Mouse (Mus musculus) neural tube, embryonic 13.5 days (tissue): ENCODE measurements around the gene Sirt1. TPM values are rescaled to one million over a fixed set of nuclear protein-coding genes. Genes with fewer than 3 reads are reported as not detected.
A peak's percentile ranks its signal among the peaks of the same experiment; 100 is the strongest.
"Not testable (repeated sequence)": the region's sequence is repeated elsewhere in the genome, so short reads cannot be mapped to it uniquely, and the experiment has no call there.

Experiments used
- ATAC-seq: fragments of 200-750 bp; cut with Nextera tagmentation; 2 replicates; pipeline ENCODE4 v1.8.0; 2017; ENCODE audit warnings: low read depth, mild to moderate bottlenecking, moderate TSS enrichment, moderate library complexity
- H3K27ac ChIP-seq: fragments of 300-500 bp; sonication (generic); replicated peaks from 2 replicates; pipeline ENCODE4 v1.5.1; 2015; ENCODE audit warnings: moderate library complexity, mild to moderate bottlenecking, inconsistent platforms
- H3K27me3 ChIP-seq: fragments of 300-500 bp; sonication (generic); 2 replicates; pipeline ENCODE4 v1.6.1; 2015; ENCODE audit warnings: mild to moderate bottlenecking, inconsistent platforms
- H3K36me3 ChIP-seq: fragments of 300-500 bp; sonication (generic); 2 replicates; pipeline ENCODE4 v1.6.1; 2015; ENCODE audit warnings: mild to moderate bottlenecking, inconsistent platforms
- H3K4me1 ChIP-seq: fragments of 300-500 bp; sonication (generic); replicated peaks from 2 replicates; pipeline ENCODE4 v1.6.1; 2015; ENCODE audit warnings: inconsistent platforms
- H3K4me2 ChIP-seq: fragments of 300-500 bp; sonication (generic); 2 replicates; pipeline ENCODE4 v1.6.1; 2015; ENCODE audit warnings: inconsistent platforms, mild to moderate bottlenecking, moderate library complexity
- H3K4me3 ChIP-seq: fragments of 300-500 bp; sonication (generic); 2 replicates; pipeline ENCODE4 v1.5.1; 2015; ENCODE audit warnings: mild to moderate bottlenecking, inconsistent platforms
- H3K9ac ChIP-seq: fragments of 300-500 bp; sonication (generic); 2 replicates; pipeline ENCODE4 v1.6.1; 2015; ENCODE audit warnings: moderate library complexity, mild to moderate bottlenecking, inconsistent platforms
- H3K9me3 ChIP-seq: fragments of 300-500 bp; sonication (generic); 2 replicates; pipeline ENCODE4 v1.6.1; 2016; ENCODE audit warnings: inconsistent platforms
- WGBS: fragments of 180-500 bp; shearing (Covaris S2); methylation state at CpG from one replicate; pipeline ENCODE4 v1.1.7; 2015; 5-methylcytosine and 5-hydroxymethylcytosine counted together
- polyA plus RNA-seq: library from polyadenylated mRNA; unstranded; fragments of >200 nt; fragmentation: Nextera tagmentation; extraction: Ambion mirVana; gene quantifications from 2 replicates; pipeline ENCODE4 v1.2.1, GENCODE M21; 2015

Sirt1 gene
- polyA plus RNA-seq, 1 experiment from 2014 or later: 5.1 TPM

DNA sequence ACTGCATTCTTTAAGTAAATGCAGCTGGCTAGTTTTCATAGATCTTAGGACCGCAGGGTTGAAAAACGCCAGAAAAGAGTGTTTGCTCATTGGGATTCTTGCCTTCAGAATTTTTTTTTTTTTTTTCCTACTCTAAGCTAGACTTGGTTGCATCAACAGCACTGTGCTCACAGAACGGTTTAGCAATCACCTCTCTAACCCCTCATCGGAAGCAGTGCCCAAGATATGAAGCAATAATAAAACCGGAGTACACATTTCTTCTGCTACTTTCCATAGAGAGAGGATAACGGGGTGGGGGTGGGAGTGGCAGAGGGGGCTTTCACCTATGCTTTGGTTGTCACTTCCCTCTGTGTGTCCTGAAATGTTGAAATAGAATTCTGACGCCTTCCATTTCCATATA is 34.3 kb upstream of the Sirt1 start:
- 69% methylated on average over 7 of the region's 7 CpGs for WGBS
- Histone ChIP-seq H3K9me3 (no peaks in the 10 kb centered on the region), H3K27me3 (no peaks in the 10 kb centered on the region), H3K4me2 (peak overlapping the region; percentile 13; the same call in 1 of the 2 replicates), H3K9ac (no peak overlapping the region), H3K36me3 (no peaks in the 10 kb centered on the region), H3K4me1 (no peaks in the 10 kb centered on the region), H3K27ac (no peak overlapping the region), H3K4me3 (no peak overlapping the region)
- no peak for ATAC-seq

DNA sequence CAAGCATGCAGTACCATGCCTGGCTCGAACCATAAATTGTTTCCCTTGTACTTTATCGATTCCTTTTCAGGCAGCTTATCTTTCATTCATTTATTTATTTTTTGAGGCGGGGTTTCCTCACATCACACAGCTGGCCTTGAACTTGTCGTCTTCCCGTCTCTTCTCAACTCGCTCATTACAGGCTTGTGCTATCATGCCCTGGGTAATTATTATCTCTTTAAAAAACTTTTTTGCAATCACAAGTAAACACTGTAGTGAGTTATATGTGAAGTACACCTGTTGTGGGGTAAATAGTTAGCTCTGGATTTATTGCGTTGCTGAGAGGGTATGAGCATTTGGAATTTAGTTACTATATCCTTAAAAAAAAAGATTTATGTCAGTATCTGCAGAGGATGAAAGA is 33.8 kb upstream of the Sirt1 start:
- no peaks in the 10 kb centered on the region for H3K27me3 ChIP-seq
- no peak overlapping the region for H3K4me2 ChIP-seq
- H3K36me3 ChIP-seq: no peaks in the 10 kb centered on the region
- H3K4me1 ChIP-seq: no peaks in the 10 kb centered on the region
- no peak overlapping the region for H3K9ac ChIP-seq
- H3K27ac ChIP-seq: no peak overlapping the region
- WGBS: 87% methylated on average over 7 of the region's 7 CpGs
- no peak for ATAC-seq
- H3K4me3 ChIP-seq: no peak overlapping the region
- H3K9me3 ChIP-seq: no peaks in the 10 kb centered on the region

DNA sequence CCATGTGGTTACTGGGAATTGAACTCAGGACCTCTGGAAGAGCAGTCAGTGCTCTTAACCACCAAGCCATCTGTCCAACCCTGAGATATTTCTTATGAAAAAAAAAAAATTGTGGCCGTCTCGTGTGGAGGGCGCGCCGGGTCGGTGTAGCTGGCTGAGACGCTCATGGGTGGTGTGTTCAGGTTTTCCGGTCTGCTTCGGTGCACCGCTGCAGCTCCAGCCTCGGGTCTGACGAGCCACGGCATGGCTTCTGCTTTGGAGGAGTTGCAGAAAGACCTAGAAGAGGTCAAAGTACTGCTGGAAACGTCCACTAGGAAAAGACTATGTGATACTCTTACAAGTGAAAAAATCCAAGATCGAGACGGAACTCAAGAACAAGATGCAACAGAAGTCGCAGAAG is 31.3 kb upstream of the Sirt1 start:
- no peaks in the 10 kb centered on the region for H3K9me3 ChIP-seq
- H3K4me1 ChIP-seq: no peaks in the 10 kb centered on the region
- H3K27ac ChIP-seq: no peak overlapping the region
- H3K27me3 ChIP-seq: no peaks in the 10 kb centered on the region
- no peak for ATAC-seq
- no peak overlapping the region for H3K9ac ChIP-seq
- WGBS: 90% methylated on average over 17 of the region's 17 CpGs
- peaks cover 4% of the 10 kb centered on the region; the same call in 1 of the 2 replicates for H3K36me3 ChIP-seq
- H3K4me3 ChIP-seq: no peak overlapping the region
- H3K4me2 ChIP-seq: no peak overlapping the region

DNA sequence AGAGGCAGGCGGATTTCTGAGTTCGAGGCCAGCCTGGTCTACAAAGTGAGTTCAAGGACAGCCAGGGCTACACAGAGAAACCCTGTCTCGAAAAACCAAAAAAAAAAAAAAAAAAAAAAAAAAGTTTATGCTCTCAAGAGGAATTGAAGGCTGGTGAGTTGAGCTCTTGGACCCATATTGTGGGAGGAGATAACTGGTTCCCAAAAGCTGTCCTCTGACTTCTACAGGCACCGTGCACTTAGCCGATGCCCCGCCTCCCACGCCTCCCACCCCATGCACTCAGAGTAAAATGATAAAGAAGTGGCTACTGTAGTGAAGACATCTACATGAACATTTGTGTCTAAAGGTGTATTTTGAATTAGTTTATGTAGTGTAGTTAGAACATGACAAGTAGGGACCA is 30.2 kb upstream of the Sirt1 start:
- not testable (repeated sequence) for H3K36me3 ChIP-seq, H3K4me3 ChIP-seq, H3K9ac ChIP-seq, H3K27ac ChIP-seq, H3K4me2 ChIP-seq, H3K9me3 ChIP-seq, H3K4me1 ChIP-seq, H3K27me3 ChIP-seq, ATAC-seq
- 97% methylated on average over 6 of the region's 7 CpGs for WGBS

DNA sequence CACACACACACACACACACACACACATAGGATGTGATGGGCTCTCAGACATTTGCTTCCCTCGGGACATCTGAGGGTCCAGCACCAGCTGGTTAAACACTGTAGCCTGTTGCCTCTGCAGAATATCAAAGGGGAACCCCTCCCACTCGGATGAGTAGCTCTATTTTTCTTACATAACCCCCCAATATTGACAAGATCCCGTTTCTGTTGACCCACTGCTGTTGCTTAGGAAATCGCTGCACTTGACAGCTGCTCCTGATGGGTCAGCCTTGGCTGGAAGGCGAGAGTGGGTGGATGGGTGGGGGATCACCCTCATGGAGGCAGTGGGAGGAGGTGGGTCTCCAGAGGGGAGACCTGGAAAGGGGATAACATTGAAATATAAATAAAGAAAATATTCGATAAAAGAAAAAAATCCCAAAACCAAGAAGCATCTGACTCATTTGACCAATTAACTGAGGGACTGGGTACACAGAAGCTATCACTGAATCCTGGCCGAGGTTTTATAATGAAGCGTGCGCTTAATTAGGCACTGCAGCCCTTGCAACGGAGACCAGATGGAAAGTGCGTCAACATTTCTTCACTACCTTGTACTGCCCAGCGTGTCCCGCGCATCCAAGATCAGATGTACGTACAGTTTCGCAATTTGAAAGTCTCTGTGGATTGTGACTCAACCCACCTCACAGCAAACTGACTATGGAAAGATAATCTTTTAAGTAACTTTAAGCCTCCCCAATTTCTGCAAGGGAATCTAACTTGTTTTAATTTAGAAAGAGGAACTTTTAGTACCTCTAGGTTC is 28.9 kb upstream of the Sirt1 start:
- Histone ChIP-seq H3K9ac (no peak overlapping the region), H3K4me2 (no peak overlapping the region), H3K9me3 (no peaks in the 10 kb centered on the region), H3K27me3 (no peaks in the 10 kb centered on the region), H3K4me3 (no peak overlapping the region), H3K36me3 (peaks cover 7% of the 10 kb centered on the region; the same call in 1 of the 2 replicates), H3K4me1 (no peaks in the 10 kb centered on the region), H3K27ac (no peak overlapping the region)
- WGBS: 69% methylated on average over 16 of the region's 16 CpGs
- no peak for ATAC-seq

DNA sequence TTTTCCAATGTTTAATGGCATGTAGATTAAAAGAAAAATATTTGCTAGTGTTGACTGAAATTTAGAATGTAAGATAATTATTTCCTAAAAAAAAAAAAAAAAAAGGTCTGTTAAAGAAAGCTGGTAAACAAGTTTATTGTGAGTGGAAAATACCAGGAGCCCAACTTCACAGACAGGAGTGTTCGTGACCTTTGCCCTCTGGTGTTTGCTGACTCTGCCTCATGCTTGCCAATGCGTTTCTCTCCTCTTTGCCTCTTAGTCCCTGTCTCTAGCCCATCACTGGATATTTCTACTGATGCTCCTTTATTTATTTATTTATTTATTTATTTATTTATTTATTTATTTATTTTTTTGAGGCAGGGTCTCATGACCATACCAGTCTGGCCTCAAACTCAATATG is 22.1 kb upstream of the Sirt1 start:
- no peak overlapping the region for H3K27ac ChIP-seq
- H3K27me3 ChIP-seq: no peaks in the 10 kb centered on the region
- 85% methylated on average over 2 of the region's 2 CpGs for WGBS
- no peak overlapping the region for H3K4me3 ChIP-seq
- H3K4me2 ChIP-seq: no peak overlapping the region
- H3K9me3 ChIP-seq: no peaks in the 10 kb centered on the region
- peaks cover 7% of the 10 kb centered on the region; the same call in 1 of the 2 replicates for H3K36me3 ChIP-seq
- ATAC-seq: no peak
- H3K4me1 ChIP-seq: no peaks in the 10 kb centered on the region
- H3K9ac ChIP-seq: no peak overlapping the region

DNA sequence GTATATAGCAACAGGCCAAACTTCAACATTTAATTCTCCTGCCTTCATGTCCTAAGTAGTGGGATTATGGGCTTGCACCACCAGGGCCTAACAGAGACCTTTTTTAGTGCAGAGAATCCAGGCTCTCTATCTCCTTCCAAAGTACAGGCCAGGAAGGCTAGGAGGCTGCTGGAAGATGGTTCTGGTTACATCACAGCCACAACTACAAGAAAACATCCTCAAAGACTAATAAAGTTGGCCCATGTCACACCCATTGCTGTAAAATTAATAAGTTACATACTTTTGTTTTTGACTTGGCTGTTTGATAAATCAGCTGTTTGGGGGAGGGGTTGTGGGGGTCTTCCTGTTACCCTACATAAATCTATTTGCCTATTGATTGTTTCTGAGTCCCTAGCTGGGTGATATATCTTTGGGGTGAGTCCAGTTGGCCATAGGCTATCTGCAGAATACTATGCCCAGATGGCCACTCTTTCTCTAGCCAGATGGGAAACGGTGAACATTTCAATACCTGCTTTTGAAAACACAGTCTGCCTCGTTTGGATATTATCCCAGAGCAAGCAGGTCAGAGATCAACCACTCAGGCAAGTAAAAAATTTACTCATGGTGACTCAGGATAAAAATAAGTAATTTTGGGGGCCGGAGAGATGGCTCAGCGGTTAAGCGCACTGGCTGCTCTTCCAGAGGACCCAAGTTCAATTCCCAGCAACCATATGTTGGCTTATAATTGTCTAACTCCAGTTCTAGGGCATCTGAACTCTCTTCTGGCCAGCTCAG is 21.4 kb upstream of the Sirt1 start:
- no peak overlapping the region for H3K4me2 ChIP-seq
- peaks cover 8% of the 10 kb centered on the region for H3K36me3 ChIP-seq
- H3K9ac ChIP-seq: no peak overlapping the region
- no peaks in the 10 kb centered on the region for H3K4me1 ChIP-seq
- WGBS: 79% methylated on average over 5 of the region's 5 CpGs
- no peak overlapping the region for H3K27ac ChIP-seq
- no peaks in the 10 kb centered on the region for H3K27me3 ChIP-seq
- ATAC-seq: no peak
- H3K9me3 ChIP-seq: no peaks in the 10 kb centered on the region
- H3K4me3 ChIP-seq: no peak overlapping the region

DNA sequence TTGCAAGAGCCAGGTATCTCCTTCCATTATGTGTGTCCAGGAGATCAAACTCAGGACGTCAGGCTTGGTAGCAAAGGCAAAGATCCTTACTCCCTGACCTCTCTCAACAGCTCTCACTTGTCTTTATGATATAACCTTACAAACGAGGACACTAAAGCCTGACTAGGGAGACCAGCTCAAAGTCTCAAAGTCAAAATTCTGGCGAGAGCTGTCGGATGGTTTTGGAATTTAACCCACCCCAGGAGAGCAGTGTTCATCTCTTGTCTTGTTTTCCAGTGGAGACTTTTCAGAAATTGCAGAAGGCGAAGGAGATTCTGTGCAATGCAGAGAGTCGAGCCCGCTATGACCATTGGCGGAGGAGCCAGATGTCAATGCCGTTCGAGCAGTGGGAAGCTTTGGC is 15.5 kb upstream of the Sirt1 start:
- no peaks in the 10 kb centered on the region for H3K27me3 ChIP-seq
- 88% methylated on average over 10 of the region's 10 CpGs for WGBS
- no peaks in the 10 kb centered on the region for H3K4me1 ChIP-seq
- no peak overlapping the region for H3K27ac ChIP-seq
- no peak for ATAC-seq
- H3K9me3 ChIP-seq: no peaks in the 10 kb centered on the region
- no peak overlapping the region for H3K4me3 ChIP-seq
- H3K4me2 ChIP-seq: no peak overlapping the region
- peaks cover 13% of the 10 kb centered on the region; the same call in 1 of the 2 replicates for H3K36me3 ChIP-seq
- no peak overlapping the region for H3K9ac ChIP-seq

DNA sequence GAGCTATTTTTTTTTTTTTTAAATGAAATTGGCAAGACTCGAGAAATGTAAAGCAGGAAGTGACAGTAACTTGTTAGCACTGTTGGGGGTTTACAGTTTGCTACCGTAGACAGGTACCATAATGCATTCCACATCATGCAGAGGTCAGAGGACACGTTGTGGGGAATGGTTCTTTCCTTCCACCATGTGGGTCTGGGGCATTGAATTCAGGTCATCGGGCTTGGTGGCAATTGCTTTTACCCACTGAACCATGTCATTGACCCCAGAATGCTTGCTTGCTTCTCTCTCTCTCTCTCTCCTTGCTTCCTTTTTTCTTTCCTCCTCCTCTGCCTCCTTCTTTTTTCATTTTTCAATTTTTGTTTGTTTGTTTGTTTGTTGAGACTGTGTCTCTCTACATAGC is 7.4 kb upstream of the Sirt1 start:
- Histone ChIP-seq H3K9me3 (no peaks in the 10 kb centered on the region), H3K4me2 (no peak overlapping the region), H3K36me3 (no peaks in the 10 kb centered on the region), H3K9ac (no peak overlapping the region), H3K27me3 (no peaks in the 10 kb centered on the region), H3K27ac (no peak overlapping the region), H3K4me1 (no peaks in the 10 kb centered on the region), H3K4me3 (no peak overlapping the region)
- no peak for ATAC-seq
- WGBS: 48% methylated on average over 4 of the region's 4 CpGs

DNA sequence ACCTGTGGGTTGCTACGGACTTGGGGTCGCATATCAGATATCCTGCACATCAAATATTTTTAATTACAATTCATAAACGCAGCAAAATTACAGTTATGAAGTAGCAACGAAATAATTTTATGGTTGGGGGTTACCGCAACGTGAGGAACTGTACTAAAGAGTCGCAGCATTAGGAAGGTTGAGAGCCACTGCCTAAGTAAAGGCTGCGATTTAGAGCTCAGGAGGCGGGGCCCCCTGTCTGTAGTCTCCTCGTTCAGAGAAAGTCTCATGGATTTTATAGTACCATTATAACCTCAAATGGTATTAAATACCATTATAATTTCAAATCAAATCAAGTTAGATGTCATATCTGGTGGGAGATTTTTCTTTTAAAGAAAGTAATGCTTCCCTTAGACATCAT is 5.5 kb upstream of the Sirt1 start:
- Histone ChIP-seq H3K4me3 (peak overlapping the region; percentile 47), H3K36me3 (no peaks in the 10 kb centered on the region), H3K27me3 (no peaks in the 10 kb centered on the region), H3K9ac (peak overlapping the region; percentile 64), H3K4me1 (peaks cover under 1% of the 10 kb centered on the region), H3K27ac (peak overlapping the region; percentile 54; the same call in 1 of the 2 replicates), H3K4me2 (peak overlapping the region; percentile 67), H3K9me3 (no peaks in the 10 kb centered on the region)
- ATAC-seq: no peak
- 2% methylated on average over 10 of the region's 10 CpGs for WGBS

DNA sequence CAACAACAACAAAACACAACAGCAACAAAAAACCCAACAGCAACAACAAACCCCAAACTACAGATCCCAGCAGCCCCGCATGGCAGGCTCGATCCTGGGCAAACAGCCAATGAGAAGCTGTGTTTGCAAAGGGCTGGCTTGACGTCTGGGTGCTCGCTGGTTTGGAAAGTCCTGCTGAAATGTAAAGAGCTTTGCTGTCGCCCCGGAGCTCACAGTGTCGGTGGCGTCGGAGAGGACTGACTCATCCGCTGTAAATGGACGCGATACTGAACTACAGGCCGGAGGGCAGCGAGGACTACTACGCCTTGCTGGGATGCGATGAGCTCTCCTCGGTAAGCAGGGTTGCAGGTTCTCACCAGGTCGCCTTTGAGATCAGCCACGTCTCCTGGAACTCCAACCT is 4.9 kb upstream of the Sirt1 start:
- Histone ChIP-seq H3K36me3 (no peaks in the 10 kb centered on the region), H3K27me3 (peaks cover 2% of the 10 kb centered on the region), H3K27ac (peak overlapping the region; percentile 54), H3K4me3 (peak overlapping the region; percentile 47), H3K4me1 (peaks cover 6% of the 10 kb centered on the region), H3K9me3 (no peaks in the 10 kb centered on the region), H3K9ac (peak overlapping the region; percentile 64), H3K4me2 (peak overlapping the region; percentile 67)
- ATAC-seq: peak; percentile 76
- WGBS: under 1% methylated on average over 19 of the region's 19 CpGs

DNA sequence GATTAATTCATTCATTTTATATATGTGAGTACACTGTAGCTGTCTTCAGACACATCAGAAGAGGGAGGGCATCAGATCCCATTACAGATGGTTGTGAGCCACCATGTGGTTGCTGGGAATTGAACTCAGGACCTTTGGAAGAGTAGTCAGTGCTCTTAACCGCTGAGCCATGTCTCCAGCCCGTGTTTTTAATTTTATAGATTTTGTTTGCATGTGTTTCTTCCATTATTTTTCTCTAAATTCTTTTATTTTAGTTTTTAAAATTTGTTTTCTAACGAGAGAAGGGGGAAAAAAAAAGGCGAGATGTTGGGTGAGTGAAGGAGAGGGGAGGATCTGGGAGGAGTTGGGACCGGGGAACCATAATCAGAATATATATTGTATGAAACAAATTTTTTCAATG is 4.4 kb upstream of the Sirt1 start:
- WGBS: 32% methylated on average over 5 of the region's 5 CpGs
- H3K9me3 ChIP-seq, H3K27me3 ChIP-seq, H3K4me1 ChIP-seq, H3K36me3 ChIP-seq, H3K27ac ChIP-seq, ATAC-seq: not testable (repeated sequence)
- Histone ChIP-seq H3K9ac (peak overlapping the region; percentile 64; the same call in 1 of the 2 replicates), H3K4me2 (peak overlapping the region; percentile 67), H3K4me3 (peak overlapping the region; percentile 47)
